Mouse (Mus musculus) heart, postnatal 10 days (tissue): Measurements from ENCODE around the gene Rap1gap2. TPM values are rescaled to one million over a fixed set of nuclear protein-coding genes. Genes with fewer than 3 reads are reported as not detected.
"Not testable (repeated sequence)": the region's sequence is repeated elsewhere in the genome, so short reads cannot be mapped to it uniquely, and the experiment has no call there.

Experiments
- DNase-seq, 2 experiments: peaks; one replicate each; pipeline ENCODE4 v3.0.0; 2021
- intact Hi-C: fragments of 180-260 bp; cut with DNase I; formaldehyde crosslinking; loops from one replicate; pipeline ENCODE4 v1.15.1; 2025
- total RNA-seq, 2 experiments: library from RNA; stranded (reverse); gene quantifications; 2 replicates each; pipeline ENCODE4 v1.2.3; 2021

Gene Rap1gap2
- total RNA-seq, 2 experiments from 2014 or later: 62.1 to 64.6 TPM

DNA sequence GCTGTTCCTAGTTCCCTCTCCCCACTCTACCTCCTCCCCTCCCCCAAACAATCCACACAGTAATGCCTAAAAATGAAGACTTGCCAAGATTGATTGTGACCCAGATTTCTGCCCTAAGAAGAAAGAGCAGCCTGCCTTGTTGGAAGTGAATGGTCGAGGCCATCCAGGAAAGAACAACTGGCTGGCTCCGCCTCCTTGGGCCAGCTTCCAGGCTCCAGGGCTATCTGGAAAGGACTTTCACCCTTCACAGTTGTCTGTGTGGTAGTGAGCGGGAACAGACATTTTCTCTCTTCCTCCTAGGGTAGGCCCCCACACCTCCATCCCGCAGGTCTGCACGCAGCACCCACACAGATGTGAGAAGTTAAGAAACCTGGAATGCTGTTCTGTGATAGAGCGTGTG lies 13.0 kb upstream of the Rap1gap2 start:
- intact Hi-C loops: no loop called here
- no peak for DNase-seq

GRCm38 (mm10) chr11:74621974-74622669 lies 11.4 kb upstream of the Rap1gap2 start:
- DNase-seq: no peak
- intact Hi-C loops: no loop called here

- intact Hi-C loops: no loop called here
- no peak for DNase-seq
Measured at GRCm38 (mm10) chr11:74619956-74620300, 9.2 kb upstream of the Rap1gap2 start.

DNA sequence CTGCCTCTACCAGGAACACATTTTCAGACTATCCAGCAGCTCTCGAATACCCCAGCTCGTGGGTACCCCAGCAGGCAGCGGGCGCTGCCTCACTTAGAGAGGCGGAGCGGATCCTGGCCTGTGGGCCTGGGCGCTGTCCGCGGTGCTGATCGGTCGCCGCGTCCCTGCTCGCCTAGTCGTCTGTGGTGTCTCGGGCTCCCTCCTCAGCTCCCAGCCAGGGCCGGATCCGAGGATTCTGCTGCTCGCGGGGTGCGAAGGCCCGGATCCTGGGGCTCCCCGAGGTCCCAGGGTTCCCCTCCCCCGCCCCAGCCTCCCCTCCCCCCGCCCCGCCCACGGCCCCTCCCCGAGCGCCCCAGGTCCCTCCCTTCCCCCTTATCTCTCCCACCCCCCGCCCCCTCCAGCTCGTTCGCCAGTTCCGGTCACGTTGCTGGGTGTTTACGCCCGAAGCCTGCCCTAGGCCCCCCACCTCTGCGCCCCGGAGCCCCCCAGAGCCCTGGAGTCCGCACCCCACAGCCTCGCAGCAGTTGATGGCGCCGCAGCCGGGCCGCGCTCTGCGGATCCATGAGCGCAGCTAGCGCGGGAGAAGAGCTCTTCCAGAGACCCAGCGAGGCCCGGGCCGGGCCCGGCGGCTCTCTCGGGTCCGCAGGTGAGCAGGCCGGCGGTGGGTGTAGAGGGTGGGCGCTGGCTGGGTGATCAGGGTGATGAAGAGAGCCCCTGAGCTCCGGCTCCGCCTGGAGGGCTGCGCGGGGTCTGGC lies 8.7 kb upstream of the Rap1gap2 start, which contains the start of gene Ccdc92b:
TSS of gene Ccdc92b (plus strand) at position 405 of the 755 bp plus-strand sequence.
- intact Hi-C loops: no loop called here
- DNase-seq: peak; percentile 88 to 89

GRCm38 (mm10) chr11:74615571-74615970 lies 4.9 kb upstream of the Rap1gap2 start:
- no peak for DNase-seq
- intact Hi-C loops: no loop called here

GRCm38 (mm10) chr11:74613428-74613827 lies 2.7 kb upstream of the Rap1gap2 start:
- DNase-seq: no peak
- intact Hi-C loops: no loop called here

DNA sequence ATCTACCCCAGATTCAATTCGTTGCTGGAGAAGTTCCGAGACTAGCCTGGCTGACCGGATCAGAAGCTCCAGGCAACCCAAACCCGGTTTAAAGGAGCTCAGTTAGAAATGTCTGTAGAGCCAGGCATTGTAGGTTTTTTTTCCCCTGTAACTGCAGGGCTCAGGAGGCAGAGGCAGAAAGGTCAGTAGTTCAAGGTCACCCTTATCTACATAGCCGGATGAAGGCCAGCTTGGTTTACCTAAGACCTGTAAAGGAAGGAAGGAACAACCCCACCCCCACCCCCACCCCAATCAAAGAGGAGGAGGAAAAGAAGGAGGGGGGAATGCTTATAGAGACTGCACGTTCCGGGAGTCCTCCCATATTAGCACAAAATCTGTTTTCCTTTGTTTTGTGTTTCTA lies 722 bp upstream of the Rap1gap2 start:
- intact Hi-C loops: no loop called here
- no peak for DNase-seq

- intact Hi-C loops: no loop called here
- no peak for DNase-seq
Measured at GRCm38 (mm10) chr11:74610068-74610467, 647 bp downstream of the Rap1gap2 start.

DNA sequence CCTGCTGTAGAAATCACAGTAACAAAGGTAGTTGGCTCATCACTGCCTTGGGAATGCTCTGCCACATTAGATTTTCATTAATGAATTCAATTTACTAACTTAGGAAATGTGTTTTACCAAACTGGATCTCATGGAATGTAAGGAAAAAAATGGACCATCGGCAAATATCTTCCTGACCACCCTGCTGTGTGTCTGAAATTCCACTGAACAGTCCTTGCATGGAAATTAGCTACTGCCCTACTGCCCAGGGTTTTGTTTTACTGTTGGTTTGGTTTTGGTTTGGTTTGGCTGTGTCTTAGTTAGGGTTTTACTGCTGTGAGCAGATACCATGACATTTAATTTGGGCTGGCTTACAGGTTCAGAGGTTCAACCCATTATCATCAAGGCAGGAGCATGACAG lies 8.4 kb downstream of the Rap1gap2 start:
- no peak for DNase-seq
- intact Hi-C loops: no loop called here

GRCm38 (mm10) chr11:74597990-74598337 lies 12.8 kb downstream of the Rap1gap2 start:
- no peak for DNase-seq
- intact Hi-C loops: no loop called here

- DNase-seq: no peak
- intact Hi-C loops: no loop called here
Measured at GRCm38 (mm10) chr11:74597283-74597989, 13.3 kb downstream of the Rap1gap2 start.

- DNase-seq: peak; percentile 40 to 49
Measured at GRCm38 (mm10) chr11:74592246-74592645, 18.5 kb downstream of the Rap1gap2 start.

GRCm38 (mm10) chr11:74590691-74591090 lies 20.0 kb downstream of the Rap1gap2 start:
- intact Hi-C loops: no loop called here
- DNase-seq: no peak

More at GRCm38 (mm10) chr11:74592246-74592645, 18.5 kb downstream of the Rap1gap2 start:
- intact Hi-C loops: no loop called here

DNA sequence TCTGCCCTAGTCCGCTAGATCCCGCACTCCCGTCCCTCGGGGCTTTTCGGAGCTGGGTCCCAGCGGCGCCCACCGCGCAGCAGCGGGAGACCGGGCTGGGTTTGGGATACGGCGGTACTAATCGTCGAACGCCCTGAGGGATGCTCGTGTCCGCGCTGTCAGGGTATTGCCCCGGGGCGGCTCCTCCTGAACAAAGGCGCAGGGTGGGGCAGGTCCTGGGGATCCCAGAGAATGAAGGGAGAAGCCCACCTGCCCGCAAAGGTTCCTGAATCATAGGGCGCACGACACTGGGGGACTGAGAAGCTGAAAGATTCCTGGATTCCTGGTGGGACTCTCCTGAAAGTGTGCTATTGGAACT lies 20.5 kb downstream of the Rap1gap2 start:
- intact Hi-C loops: no loop called here
- no peak for DNase-seq

DNA sequence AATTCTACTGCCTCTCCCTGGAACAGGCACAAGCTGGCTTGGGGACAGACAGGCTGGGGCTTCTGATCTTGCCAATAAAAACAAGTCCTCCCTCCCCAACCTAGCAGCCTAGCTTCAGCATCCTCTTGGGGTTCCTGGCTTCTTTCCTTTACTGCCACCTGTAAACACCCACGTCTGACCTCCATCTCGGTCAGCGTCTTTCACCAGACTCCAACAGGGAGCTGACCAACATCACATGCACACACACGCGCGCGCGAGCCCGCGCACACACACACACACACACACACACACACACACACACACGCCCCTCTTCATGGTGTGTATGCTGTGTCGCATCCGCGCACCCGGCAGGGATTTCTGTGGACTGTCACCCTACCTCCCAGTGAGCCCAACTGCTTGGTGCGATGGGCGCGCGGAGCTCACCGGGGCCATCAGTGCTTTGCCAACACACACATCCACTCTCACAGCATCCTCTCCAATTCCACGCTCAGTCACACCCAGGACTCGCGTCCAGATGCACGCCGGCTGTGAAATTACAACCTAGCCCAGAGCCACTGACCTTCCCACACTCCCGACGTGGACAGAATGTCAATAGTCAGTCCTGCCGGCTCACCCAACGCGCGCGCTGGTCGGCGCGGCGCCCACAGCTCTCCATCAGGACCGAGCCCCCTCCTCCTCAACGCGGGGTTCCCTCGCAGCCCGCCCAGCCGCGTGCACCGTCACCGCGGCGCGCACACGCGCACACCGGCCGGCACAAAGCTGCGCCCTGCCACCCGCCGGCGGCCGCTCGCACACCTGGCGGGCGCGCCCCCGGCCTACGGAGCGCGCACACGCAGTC lies 21.1 kb downstream of the Rap1gap2 start:
- intact Hi-C loops: no loop called here
- no peak for DNase-seq

DNA sequence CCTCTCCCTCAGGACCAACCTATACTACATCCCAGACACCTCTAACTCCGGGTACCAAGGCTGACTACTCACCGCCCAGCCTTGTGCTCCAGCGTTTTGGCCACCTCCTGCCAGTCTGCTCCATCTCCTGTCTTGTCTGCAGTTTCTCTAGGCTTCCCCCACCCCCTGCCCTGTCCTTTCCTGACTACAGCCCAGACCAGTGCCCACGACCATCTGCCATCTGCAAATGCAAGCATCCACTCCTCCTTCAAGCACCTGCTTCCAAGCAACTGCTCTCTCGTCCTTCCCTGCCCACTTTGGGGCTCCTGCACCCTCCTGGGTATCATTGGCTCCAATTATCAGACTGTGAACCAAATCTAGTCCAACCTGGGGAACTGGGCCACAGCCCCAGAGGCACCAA lies 24.3 kb downstream of the Rap1gap2 start:
- intact Hi-C loops: no loop called here
- DNase-seq: no peak

- DNase-seq: peak; percentile 9 to 30
- intact Hi-C loops: no loop called here
Measured at GRCm38 (mm10) chr11:74584946-74585723, 25.6 kb downstream of the Rap1gap2 start.

DNA sequence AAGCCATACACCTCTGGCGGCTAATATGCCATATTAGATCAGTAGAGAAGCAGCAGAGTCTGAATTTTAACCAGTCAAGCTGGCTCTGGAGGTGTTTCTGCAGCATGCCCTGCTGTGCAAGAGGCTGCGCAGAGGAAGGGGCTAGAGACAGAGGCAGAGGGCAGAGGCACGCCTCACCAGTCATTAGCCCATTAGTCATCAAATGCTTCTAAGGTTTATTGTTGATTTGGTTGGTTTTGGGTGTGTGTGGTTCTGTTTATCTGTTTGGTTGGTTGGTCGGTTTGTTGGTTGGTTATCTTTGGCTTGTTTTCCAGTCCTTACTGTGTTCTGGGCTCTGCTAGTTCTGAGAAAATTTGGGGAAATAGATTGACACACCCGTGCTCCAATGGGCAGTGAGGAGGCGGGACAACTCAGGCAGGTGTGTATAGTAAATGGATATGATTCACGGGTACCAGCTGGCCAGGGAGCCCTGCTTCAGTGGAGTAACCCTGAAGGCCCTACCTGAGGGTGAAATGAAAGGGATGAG lies 26.8 kb downstream of the Rap1gap2 start:
- intact Hi-C loops: no loop called here
- no peak for DNase-seq

GRCm38 (mm10) chr11:74582464-74582863 lies 28.3 kb downstream of the Rap1gap2 start:
- intact Hi-C loops: no loop called here

DNA sequence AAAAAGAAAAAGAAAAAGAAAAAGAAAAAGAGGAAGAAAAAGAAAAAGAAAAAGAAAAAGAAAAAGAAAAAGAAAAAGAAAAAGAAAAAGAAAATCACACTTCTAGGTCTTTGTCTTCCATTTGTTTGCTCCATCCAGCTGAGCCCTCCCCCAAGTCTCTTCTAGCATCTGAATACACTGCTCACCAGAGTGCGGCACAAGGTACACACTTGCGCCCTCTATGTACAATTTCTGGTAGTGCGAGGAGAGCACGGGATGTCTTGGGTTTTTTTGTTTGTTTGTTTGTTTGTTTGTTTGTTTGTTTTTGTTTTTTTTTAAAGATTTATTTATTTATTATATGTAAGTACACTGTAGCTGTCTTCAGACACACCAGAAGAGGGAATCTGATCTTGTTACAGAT lies 29.4 kb downstream of the Rap1gap2 start:
- DNase-seq, intact Hi-C loops: not testable (repeated sequence)

More at GRCm38 (mm10) chr11:74582464-74582863, 28.3 kb downstream of the Rap1gap2 start:
- no peak for DNase-seq
